Mouse (Mus musculus) adrenal gland (tissue): ENCODE results near the gene Ccdc77.
"Not testable (repeated sequence)": the region's sequence is repeated elsewhere in the genome, so short reads cannot be mapped to it uniquely, and the experiment has no call there.

ENCODE experiments used
- intact Hi-C: fragments of 180-260 bp; cut with DNase I; formaldehyde crosslinking; loops from one replicate; pipeline ENCODE4 v1.15.1; 2025

Ccdc77 gene

GRCm38 (mm10) chr6:120312443-120312842 lies 51.7 kb downstream of the Ccdc77 start:
- intact Hi-C loops, result no loop called here

- intact Hi-C loops, result no loop called here
Measured at GRCm38 (mm10) chr6:120309787-120310186, 54.4 kb downstream of the Ccdc77 start.

- intact Hi-C loops, result no loop called here
Measured at GRCm38 (mm10) chr6:120309338-120309737, 54.8 kb downstream of the Ccdc77 start.

- intact Hi-C loops, result no loop called here
Measured at GRCm38 (mm10) chr6:120306859-120307594, 57.1 kb downstream of the Ccdc77 start.

GRCm38 (mm10) chr6:120302755-120303316 lies 61.3 kb downstream of the Ccdc77 start:
- intact Hi-C loops, result no loop called here

GRCm38 (mm10) chr6:120301137-120301536 lies 63.0 kb downstream of the Ccdc77 start:
- intact Hi-C loops, result loop anchor here (2.0 kb wide), 1 partner anchor 78 kb away; no protein-coding TSS in a partner anchor

- intact Hi-C loops, result not testable (repeated sequence)
Measured at GRCm38 (mm10) chr6:120296589-120296988, 67.6 kb downstream of the Ccdc77 start.

GRCm38 (mm10) chr6:120294785-120295133 lies 69.4 kb downstream of the Ccdc77 start:
- intact Hi-C loops, result no loop called here

GRCm38 (mm10) chr6:120294056-120294784 lies 70.0 kb downstream of the Ccdc77 start, which contains the start of the genes D330020A13Rik and B4galnt3:
D330020A13Rik (plus strand) TSS chr6:120294364.
B4galnt3 (minus strand) TSS chr6:120294559.
- intact Hi-C loops, result no loop called here

GRCm38 (mm10) chr6:120291396-120292009 lies 72.7 kb downstream of the Ccdc77 start:
- intact Hi-C loops, result no loop called here

GRCm38 (mm10) chr6:120289430-120289829 lies 74.7 kb downstream of the Ccdc77 start:
- intact Hi-C loops, result no loop called here

GRCm38 (mm10) chr6:120288541-120288940 lies 75.6 kb downstream of the Ccdc77 start:
- intact Hi-C loops, result no loop called here

- intact Hi-C loops, result no loop called here
Measured at GRCm38 (mm10) chr6:120287279-120287678, 76.9 kb downstream of the Ccdc77 start.

- intact Hi-C loops, result no loop called here
Measured at GRCm38 (mm10) chr6:120276874-120277449, 87.2 kb downstream of the Ccdc77 start.

- intact Hi-C loops, result no loop called here
Measured at GRCm38 (mm10) chr6:120275301-120275700, 88.9 kb downstream of the Ccdc77 start.

- intact Hi-C loops, result no loop called here
Measured at GRCm38 (mm10) chr6:120274887-120275286, 89.3 kb downstream of the Ccdc77 start.
